Mouse (Mus musculus): ENCODE results near the gene Hmcn1.

Hmcn1 gene

DNA sequence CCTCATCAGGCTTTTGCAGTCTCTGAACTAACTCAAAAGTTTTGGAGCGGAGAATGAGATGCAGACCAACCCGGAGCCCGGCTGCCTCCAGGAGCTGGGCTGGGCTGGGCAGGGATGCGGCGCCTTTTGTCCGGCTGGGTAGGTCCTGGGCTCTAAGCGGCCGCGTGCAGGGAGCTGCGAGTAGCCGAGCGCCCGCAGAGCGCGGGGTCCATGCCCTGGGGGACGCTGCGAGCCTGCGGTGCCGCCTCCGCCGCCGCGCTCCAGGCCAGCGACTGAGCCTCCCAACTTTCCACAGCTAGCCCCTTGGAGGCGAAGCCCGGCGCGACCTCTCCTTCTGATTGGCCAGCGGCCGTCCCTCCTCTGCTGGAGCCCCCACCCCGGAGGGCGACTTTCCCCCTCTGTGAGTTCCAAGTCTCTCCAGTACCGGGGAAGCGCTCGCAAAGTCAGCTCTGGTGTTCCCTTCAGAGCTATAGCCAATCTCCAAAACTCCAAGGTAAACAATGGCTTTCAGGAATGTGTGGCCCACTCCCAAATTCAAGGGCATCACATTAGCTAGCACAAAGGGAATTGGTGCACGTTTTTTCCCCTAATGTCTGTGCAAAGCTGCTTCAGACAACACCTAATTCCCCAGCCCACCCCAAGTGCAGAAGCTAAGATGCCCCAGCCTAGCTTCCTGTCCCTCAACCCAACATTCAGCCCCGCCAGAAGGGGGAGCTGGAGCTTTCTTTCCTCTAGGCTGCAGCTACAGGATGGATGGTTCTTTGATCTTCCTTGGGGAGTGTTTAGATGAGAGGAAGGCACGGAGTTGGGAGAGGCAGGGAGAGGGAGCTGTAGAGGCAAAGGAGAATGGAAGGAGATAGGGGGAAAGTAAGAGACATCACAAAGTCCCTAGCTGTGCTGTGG is at the start of gene Hmcn1:
Hmcn1 (minus strand) TSS at position 274 of the 903 bp plus-strand sequence.
- in situ Hi-C loops (cut with MboI, MseI) = no loop called here

DNA sequence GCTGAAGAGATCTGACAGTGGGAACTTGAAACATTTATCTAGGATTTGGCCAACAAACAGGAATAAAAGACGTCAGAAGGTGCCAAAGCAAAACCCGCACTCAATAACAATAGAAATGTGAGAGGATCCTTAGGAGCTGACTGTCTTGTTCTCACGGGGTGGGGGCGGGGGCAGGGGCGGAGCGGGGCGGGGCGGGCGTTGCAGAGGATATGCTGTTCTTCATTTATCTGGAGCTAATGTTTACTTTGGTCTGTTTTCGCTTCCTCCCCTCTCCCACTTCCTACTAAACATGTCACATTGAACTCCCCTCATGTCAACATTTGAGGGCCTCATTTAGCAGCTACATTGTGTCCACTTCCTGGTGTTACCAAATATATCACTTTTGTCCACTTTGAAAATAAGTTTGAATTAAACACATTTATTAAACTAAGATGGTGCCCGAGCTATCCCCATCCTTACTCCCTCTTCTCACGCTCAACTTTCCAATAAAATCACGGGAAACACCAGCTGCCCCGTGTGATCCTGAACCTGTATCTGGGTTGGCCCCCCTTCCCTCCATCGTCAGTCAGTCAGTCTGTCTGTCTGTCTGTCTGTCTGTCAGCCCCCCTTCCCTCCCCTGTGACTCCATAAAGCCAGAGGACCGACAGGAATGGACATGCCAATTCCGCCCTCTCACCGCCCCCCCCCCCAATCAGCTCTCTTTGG is 47.9 kb upstream of the Hmcn1 start:
- in situ Hi-C loops (cut with MboI, MseI) = no loop called here

DNA sequence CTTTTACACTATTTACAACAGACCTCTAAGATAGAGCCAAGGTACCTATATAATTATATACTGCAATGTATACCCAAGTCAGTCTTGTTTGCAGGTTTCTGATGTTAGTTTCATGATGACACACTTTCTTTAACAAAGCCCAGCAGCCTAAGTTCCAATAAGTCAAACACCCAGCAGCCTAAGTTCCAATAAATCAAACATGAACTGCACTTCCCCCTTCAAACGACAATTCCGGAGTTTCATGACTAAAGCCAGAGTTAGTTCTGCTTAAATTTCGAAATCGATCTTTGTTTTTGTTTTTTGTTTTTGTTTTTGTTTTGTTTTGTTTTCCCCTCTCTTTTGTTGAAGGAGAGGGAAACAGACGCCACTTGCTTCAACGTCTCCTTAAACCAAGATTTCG is 47.1 kb upstream of the Hmcn1 start:
- in situ Hi-C loops (cut with MboI, MseI) = no loop called here

DNA sequence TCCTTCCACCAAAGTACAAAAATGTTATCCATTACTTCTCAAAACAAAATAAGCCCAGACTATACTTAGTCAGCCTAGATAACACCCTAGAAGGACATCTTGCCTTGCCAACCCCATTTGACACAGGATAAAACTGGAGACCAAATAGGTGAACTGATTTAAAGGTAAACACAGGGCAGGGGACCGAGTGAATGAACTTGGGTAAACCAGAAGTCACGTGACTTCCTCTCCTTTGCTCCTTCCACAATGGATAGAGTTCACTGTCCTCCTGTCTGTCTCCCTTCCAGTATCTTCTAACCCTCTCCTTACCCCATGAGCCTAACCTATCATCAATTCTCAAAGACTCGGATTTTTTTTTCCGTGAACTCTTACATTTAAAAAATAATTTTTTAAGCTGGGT is 46.0 kb upstream of the Hmcn1 start:
- in situ Hi-C loops (cut with MboI, MseI) = no loop called here

DNA sequence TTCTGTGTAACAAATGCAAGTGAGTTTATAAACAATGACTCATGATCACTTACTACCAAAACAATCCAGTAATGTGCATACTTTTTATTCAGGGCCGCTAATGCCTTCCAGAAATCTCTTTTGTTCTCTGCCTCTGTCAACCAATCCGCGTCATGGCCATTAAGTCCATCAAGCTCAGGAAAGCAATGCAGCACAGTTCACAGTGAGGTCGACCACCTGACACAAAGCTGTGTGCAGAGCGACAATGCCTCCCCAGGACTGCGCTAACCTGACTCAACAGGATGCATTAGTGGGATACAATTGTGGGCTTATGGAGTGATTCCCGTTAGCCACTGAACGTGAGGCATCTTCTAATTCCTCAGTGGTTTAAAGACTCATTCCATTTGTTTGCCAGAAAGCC is 45.3 kb upstream of the Hmcn1 start:
- in situ Hi-C loops (cut with MboI, MseI) = no loop called here

DNA sequence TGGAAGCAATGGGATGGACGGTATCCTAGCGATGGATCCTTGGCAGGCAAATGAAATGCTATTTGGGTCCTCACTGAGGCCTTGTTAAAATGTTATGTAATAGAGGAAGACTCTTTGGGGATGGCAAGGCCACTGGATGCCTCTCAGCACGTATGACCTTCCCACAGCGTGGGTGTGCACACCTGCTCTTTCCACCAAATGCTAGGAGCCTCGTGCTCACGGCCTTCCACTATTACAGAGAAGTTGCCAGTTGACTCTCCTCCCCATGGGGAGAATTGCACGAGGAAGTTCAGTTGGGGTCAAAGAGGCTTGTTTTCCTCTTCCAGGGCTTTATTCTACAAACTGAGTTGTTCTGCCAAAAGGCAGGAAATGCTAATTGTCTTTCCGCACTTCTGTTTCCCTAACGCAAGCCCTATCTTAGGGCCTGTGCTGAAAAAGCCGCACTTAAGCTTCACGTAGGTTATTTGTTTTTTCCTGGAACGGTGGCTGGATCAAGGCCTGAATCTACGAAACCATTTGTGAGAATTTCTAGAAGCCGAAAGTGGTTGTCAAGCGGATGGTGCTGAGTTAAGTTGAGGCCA is 43.3 kb upstream of the Hmcn1 start:
- in situ Hi-C loops (cut with MboI, MseI) = no loop called here

DNA sequence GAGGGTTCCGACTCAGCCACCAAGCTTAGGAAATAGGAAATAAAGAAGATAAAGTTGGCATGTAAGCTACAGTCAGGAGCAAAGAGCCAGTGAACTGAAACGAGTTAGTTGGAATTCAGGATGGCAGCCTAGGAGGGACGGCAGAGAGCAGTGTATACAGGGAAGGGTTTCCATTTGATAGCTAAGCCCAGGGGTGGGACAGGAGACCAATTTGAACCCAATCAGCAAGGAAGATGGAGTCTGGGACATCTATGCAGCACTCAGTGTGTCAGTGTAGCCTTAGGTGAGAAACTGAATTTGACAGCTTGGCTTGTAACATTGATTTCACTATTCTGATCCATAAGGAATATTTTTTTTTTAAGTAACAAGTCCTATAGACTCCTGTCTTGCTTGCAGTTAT is 42.5 kb upstream of the Hmcn1 start:
- in situ Hi-C loops (cut with MboI, MseI) = no loop called here

DNA sequence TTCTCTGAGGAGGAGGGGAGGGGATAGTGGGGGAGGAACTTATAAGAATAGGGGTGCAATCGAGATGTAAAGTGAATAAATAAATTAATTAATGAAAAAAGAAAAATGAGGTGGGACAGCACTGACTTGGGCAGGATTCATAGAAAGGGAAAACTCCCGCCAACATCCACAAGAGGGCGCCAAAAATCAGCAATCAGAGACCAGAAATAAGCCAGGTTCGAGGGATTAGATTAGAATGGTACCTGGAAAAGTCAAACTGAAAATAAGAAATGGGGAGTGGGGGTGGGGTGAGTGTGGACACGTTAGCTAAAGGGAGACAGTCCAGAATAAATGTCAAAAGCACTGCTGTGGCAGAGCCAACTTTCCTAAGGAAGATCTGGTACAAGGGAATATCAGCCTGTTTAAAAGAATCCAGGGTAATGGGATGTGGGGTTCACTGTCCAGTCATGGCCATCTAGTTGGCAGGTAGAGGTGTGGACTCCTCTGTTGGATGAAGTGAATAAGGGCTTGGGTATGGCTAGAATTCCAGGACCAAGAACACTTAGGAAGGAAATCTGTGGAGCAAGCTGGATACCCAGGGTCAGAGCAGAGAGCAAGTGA is 41.9 kb upstream of the Hmcn1 start:
- in situ Hi-C loops (cut with MboI, MseI) = no loop called here

DNA sequence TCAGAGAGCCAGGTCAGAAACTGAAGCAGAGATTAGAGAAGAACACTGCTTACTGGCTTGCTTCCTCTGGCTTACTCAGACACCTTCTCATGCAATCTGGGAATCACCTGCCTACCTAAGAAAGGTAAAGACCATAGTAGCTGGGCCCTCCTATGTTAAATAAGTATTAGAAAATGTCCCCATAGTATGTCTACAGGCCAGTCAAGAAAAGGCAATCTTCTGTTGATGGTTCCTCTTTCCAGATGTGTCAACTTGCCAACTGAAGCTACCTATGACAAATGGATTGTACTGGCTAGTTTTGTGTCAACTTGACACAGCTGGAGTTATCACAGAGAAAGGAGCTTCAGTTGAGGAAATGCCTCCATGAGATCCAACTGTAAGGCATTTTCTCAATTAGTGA is 40.1 kb upstream of the Hmcn1 start:
- in situ Hi-C loops (cut with MboI, MseI) = no loop called here

DNA sequence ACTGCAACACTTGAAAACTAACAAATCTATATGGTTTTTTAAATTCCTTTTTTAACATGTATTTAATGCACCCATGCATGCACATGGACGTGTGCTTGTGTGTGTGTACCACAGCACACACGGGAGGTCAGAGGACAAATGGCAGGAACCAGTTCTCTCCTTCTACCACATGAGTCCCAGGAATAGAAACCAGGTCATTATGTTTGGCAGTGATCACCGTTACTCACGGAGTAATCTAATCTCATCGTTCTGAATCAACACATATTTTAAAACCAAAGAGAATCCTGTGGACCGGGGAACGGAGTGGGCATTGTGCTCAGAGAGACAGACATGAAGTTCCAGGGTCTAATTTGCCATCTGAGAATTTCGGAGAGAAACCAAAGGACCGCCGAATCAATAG is 38.3 kb upstream of the Hmcn1 start:
- in situ Hi-C loops (cut with MboI, MseI) = no loop called here

DNA sequence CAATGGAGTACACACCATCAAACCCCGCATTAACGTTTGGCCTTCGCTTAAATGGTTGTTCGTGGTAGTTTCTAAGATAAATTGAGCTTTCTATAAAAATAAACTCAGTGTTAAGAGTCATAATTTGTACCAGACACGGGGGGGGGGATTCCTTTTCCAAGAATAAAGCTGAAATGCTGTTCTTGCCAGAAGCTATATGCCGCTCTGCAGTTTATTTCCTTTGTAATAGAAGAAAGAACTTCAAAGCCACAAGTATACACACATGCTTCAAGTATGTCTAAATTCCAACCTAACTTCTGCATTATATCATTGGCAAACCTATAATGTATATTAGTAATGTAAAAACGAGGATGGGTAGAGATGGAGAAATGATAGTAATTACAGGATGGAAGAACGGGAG is 37.9 kb upstream of the Hmcn1 start:
- in situ Hi-C loops (cut with MboI, MseI) = no loop called here

DNA sequence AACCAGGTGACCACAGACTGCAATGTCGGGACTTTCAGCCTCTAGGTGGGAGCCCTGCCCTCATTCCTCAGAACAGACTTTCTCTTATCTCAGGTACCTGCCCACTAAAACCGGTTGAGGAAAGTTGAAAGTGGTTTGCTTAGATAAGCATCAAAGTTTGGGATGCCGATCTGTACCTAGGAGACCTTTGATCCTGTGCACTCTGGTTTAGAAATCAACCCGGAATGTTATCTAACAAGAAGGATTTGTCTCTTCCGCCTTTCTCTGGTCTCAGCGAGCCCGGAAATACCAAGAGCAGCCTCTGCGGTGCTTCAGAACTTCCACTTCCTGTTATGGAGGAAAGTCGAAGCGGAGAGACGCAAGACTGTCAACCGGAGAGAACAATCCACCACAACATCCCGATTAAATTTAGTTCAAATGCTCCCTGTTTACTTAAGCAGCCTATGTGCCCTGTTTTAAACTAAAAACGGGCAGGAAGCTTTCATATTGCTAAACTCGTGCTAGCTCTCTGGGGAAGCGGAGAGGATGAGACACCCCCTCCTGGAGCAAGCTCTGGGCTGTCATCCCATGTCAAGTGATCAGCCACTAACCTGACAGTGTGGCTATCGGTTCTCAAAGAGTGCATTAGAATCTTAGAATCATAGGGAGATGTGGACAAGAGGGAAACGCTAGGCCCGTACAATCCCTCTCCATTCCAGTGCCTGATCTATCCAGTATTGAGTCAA is 32.0 kb upstream of the Hmcn1 start:
- in situ Hi-C loops (cut with MboI, MseI) = no loop called here

DNA sequence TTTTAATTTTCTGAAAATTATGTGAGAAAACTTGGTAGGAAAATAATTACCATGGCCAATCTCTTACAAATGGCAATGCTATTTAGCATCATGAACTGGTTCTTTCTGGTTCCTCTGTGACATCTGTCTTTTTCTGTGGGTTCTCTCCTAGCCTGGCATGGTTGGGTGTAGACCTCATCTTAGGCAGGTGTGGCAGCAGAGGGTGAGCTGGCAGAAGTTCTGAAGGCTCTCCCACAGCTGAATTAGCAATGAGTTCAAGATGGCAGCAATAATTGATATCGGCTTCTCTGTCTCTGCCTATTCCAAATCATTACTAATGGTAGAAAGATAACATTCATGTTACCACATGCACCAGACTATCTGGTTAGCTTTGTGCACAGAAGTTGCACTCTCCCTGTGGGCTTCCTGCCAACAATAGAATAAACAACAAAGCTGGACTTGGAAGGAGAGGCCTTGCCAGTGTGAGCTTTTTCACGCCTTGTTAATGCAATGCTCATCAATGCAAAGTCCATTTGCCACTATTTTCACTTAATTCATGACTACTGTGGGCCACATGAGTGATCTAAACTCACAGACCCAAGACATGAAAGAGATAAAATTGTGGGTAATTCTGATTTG is 26.1 kb upstream of the Hmcn1 start:
- in situ Hi-C loops (cut with MboI, MseI) = no loop called here

DNA sequence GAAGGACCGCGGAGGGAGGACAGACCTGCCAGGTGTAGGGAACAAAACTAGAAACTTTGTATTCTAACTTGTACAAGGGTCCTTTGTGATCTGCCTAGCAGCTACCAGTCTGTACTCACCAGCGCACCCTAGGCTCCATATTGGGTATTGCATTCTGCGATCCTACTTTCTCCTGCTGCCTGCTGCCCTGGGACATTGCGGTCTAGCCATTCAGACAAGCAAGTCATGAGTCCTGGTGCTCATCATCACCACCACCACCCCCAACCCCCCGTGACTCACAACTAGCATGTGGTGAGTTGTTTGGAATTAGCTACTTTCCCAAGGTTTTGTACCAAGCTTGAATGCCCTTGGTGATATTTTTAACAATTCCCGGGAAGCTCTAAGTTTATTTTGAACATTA is 17.8 kb upstream of the Hmcn1 start:
- in situ Hi-C loops (cut with MboI, MseI) = no loop called here

DNA sequence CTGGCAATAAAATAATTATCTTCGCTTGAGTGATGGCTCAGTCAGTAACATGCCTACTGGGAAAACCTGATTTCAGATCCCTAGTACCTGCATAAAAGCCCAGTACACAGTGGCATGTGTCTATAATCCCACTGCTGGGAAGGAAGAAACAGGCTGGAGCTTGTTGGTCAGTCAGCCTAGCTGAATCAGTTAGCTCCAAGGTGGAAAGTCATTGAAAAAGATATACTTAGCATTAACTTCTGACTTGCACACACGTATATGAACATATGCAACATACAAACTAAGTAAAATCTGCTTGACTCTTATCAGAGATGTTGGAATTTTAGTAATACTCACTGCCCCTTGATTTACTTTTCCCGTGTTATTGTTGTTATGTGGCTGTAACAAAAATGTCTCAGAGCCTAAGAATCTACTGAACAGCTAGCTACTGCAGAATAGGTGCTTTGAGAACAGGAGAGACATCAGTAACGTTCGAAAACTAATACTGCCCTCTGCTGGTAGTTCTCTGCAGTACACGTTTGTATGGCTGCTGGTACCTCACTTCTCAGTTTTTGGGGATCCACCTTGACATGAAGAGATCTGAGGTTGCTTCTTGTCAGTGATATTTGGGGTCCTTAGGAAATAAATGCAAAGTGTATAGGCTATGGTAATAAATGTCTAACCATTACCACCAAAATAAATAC is 16.0 kb upstream of the Hmcn1 start:
- in situ Hi-C loops (cut with MboI, MseI) = no loop called here

DNA sequence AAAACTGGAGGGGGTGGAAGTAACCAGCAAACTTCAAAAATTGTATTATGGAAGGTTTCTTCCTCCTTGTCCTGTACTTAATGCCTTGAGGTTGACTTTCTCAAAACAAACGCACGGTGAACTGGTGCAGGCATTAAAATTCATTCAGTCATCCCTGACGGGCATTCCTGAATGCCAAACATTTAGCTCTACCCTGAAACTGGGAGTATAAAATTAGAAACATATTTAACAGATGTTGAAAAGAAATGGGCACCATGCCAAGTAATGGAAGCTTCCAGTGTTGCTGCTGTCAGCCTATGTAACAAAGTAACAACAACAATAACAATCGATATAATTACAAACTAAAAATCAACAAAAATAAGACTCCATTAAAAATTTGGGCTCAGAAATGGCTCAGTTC is 14.5 kb upstream of the Hmcn1 start:
- in situ Hi-C loops (cut with MboI, MseI) = no loop called here

DNA sequence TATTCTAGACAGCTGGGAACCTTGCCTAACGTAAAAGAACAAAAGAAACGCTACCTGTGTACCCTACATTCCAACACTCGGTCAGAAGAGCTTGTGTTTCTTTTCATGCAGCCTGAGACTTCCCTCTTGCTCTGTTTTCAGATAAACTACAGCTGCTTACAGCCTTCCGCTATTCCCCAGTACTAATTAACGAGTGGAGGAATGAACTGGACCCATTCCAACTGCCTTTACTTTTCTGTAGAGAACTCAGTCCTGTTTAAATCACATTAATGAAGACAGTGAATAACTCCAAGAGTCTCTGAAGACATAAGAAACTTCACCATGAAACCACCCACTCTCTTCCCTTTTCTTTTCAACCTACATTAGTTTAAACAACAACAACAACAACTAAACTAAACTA is 10.8 kb upstream of the Hmcn1 start:
- in situ Hi-C loops (cut with MboI, MseI) = no loop called here

DNA sequence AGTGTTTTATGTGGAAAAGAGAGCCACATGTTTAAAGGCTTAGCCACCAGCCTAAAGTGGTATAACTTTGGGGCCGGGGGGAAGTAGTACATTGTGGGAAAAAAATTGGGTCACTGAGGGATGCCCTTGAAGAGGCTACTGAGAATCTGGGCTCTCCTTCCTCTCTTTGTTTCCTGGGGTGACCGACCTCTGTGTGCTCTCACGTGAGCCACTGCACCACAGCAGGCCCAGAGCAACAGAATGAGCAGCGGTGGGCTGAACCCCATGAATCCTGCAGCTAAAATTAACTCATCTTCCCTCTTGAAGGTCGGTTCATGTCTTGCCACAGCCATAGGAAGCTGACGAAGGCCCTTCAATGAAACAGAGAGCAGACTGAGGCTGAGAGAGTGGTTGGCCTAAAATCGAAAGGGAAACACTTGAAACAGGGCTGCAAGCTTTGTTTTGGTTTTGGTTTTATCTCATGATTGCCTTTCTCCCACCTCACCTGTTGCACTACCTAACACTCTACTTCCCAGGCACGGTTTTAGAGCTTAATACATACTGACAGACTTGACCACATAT is 8.7 kb upstream of the Hmcn1 start:
- in situ Hi-C loops (cut with MboI, MseI) = no loop called here

DNA sequence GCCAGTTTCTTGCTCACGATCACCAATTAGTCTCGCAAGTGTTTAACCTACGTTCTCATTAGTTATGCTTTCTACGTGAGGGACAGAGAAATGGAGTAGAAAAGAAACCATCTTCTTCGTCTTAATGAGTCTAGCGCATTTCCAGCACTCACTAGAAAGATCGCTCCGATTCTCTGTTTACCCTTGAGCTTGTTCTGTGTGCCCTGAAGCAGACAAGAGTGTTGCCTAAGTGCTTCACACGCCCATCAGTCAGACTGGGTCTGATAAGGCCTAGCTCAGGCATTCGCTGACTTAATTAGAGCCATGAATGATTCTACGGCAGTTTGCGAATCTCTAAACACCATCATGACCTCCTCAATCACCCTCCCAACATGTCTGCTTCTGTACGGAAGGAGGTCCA is 7.5 kb upstream of the Hmcn1 start:
- in situ Hi-C loops (cut with MboI, MseI) = no loop called here

DNA sequence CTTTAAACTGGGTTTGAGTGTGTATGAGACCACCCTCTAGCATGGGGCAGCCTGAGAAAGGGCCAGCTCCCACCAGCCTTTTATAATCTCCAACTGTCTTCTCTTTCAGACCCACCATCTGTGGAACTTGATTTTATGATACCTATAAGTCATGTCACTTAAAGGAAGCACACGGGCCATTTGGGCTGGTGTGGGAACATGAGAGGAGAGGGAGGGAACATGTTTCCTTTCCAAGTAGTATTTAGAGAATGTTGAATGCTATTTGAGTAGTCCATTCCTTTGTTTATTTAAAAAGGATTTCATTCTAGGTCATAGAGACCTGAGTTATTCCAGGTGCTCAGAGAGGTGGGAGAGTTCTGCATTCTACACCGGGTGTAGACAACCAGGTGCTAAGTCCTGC is 1.4 kb upstream of the Hmcn1 start:
- in situ Hi-C loops (cut with MboI, MseI) = no loop called here
